Mouse (Mus musculus): Measurements from ENCODE around the gene Usp21. TPM values are rescaled to one million over a fixed set of nuclear protein-coding genes. Genes with fewer than 3 reads are reported as not detected.

Gene Usp21
- 77.2 and 163 TPM in 2 replicates for polyA plus RNA-seq (2012; ENCODE audit: low replicate concordance)

DNA sequence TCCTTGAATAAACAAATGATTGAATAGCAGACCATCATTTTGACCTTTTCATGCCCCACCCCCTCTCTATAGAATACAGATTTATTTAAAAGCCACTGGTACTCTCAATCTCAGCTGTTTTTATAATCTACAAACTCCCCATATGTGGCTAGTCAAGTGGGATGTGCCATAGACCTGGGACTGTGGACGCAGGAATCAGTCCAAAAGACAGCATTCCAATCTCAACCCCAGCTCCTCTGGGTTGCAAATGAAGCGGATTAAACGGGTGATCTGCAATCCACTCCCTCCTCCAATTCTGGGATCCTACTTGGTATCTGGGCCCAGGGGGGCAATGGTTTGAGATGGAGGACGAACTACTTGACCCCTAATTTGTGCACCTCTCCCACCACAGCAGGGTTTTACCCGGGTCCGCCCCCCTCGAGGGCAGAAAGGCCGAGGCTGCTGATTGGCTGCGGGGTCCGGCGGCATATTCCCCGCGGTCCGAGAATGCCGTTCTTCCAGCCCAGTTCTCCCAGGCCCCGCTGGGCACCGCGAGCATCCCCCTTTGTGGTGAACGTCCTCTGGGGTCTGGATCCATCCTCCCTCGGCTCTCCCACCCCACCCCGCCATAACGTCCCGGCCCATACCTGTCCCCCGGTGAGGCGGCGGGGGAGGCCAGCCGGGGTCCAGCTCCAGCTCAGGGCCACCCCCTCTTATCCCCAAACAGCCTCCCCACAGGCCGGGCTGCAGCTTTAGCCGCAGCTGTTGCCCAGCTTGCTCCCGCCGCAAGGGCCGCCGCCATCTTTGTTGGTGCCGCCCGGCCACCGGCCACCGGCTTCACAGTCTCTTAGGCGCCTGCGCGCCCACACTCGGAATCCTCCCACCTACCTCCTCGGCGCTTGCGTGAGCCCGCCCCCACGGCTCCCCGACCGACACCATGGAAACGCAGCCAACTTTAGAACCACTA is at the start of gene Usp21:
Usp21 (minus strand) TSS at position 856 of the 946 bp plus-strand sequence.

DNA sequence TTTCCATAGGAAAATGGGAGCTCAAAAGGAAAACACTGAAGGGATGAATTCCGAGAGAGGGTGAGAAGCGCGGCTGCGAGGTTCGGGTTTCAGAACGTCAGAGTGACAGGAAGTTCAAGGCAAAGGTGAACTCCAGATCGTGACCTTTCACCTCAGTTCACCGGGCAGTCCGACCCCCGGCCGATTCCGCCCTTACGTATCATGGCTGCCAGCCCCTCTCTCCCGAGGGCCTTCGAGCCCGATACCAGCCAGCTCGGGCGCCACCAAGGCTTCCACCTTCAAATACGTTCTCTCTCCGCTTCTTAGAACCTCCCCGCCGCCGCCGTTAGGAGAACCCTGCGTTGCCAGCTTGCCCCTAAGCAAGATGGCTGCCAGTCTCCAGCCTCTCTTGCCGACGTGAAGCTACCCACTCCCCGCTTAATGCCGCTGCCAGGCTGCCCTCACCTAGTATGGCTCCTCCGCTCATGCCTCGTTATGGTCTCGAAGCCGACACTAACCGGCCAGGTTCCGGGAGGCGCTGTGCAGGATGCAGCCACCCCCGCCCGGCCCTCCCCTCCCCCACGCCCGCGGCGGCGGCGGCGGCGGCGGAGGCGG is 41.1 kb upstream of the Usp21 start, which contains the start of gene Dedd:
Dedd (plus strand) TSS at position 307 of the 594 bp plus-strand sequence.

GRCm38 (mm10) chr1:171294298-171295062 is 6.7 kb upstream of the Usp21 start, which contains the start of gene Ufc1:
Gene Ufc1 (minus strand): TSS chr1:171295024.

GRCm38 (mm10) chr1:171280916-171281527 is 6.8 kb downstream of the Usp21 start, which contains the start of gene Ppox:
Gene Ppox (minus strand): TSS chr1:171281186.

DNA sequence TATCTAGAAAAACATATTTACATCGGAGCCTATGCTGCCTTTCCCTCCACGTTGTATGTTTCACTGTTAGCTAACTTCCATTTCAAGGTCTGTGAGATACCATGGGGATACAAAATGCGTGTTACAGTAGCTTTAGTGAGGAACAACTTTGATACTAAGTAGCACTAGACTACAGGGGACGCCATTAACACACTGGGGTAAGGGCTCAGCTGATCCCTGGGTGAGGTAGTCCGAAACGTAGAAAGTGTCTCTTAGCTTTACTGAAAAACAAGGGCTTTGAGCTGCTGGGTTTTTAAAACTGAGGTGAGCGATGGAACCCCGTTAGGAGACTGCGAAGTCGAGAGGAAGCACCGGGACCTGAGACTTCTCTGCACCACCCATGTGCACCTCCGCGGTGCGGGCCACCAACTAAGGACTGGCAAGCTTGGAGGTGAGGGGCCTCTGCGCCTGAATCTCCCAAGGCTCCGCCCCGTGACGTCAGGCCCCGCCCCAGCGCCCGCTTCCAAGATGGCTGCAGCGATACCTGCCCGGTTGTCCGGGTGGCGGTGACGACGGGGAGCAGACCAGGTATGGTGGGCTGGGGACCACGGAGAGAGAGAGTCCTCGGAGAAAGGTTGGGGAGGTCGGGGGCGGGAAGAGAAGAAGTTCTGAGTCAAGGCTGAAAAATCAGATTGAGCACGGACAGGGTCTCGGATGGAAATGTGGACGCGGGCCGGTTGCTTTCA is 17.8 kb downstream of the Usp21 start, which contains the start of gene B4galt3:
B4galt3 (plus strand) TSS at position 481 of the 725 bp plus-strand sequence.

GRCm38 (mm10) chr1:171250680-171251593 is 36.9 kb downstream of the Usp21 start, which contains the start of gene Ndufs2:
Gene Ndufs2 (minus strand): TSS chr1:171251388.

DNA sequence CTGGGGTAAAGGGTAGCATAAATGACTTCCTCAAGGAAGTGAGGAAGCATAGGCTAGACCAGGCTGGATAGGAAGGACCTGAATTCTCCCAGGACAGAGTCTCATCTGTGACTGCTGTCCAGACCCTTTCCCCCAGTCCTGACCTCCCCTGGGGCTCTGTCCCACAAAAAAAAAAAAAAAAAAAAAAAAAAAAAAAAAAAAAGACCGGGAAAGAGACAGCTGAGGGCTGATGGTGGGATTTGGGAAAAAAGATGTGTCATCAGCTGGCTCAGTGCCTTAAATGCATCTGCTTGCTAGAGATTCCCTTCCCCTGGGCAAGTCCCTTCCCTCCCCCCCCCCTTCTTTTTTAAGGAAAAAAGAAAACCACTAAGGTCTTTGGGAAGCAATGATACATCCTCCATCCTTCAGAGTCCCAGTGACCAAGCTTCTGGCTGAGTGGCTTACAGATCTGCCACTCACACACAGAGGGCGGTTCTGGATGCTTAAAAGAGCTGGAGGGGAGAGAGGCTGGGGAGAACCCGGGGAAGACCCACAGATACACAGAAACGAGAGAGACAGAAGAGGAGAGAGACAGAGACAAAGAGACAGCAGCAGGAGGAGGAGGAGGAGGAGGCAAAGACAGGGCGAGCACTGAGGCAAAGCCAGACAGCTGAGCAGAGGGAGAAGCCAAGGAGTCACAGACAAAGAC is 37.7 kb downstream of the Usp21 start, which contains the start of gene Adamts4:
Adamts4 (plus strand) TSS at position 509 of the 688 bp plus-strand sequence.

DNA sequence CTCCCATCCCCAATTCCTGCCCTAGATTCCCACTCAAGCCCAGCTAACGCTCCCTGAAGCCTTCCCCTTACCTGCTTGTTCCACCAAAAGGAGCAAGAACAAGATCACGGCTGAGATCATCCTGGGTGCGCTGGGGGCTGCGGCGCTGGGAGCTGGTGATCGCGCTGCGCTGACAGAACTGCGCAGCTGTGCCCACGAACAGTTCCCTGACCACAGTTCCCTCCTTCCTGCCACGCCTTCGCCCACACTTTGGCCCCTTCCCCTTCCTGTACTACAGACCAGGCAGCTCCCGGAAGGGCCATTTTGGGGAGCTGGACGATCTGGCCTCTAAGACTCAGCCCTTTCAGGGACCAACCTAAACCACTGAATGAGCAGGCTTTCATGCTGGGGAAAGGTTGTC is 53.7 kb downstream of the Usp21 start, which contains the start of gene Fcer1g:
Fcer1g (minus strand) TSS at position 240 of the 400 bp plus-strand sequence.

Other genes starting within 250 kb of the Usp21 start
- 7.1 and 11.2 TPM in 2 replicates for gene Fcgr3, start 223.1 kb downstream of the Usp21 start, polyA plus RNA-seq (2012; ENCODE audit: low replicate concordance)
- gene Cfap126, start 174.1 kb downstream of the Usp21 start, polyA plus RNA-seq (2012; ENCODE audit: low replicate concordance): 1.2 and 1.6 TPM in 2 replicates
- 5.3 and 72.1 TPM in 2 replicates for gene Sdhc, start 137.4 kb downstream of the Usp21 start, polyA plus RNA-seq (2012; ENCODE audit: low replicate concordance)
- gene Mpz, start 137.3 kb downstream of the Usp21 start, polyA plus RNA-seq (2012; ENCODE audit: low replicate concordance): not detected in 2 replicates
- 0.66 and 1.8 TPM in 2 replicates for gene Pcp4l1, start 91.7 kb downstream of the Usp21 start, polyA plus RNA-seq (2012; ENCODE audit: low replicate concordance)
- gene Nr1i3, start 74.0 kb downstream of the Usp21 start, polyA plus RNA-seq (2012; ENCODE audit: low replicate concordance): not detected in 2 replicates
- gene Tomm40l, start 65.5 kb downstream of the Usp21 start, polyA plus RNA-seq (2012; ENCODE audit: low replicate concordance): 18.3 and 19.3 TPM in 2 replicates
- not detected in 2 replicates for gene Apoa2, start 62.9 kb downstream of the Usp21 start, polyA plus RNA-seq (2012; ENCODE audit: low replicate concordance)
- 33.6 and 46.3 TPM in 2 replicates for gene Fcer1g, start 53.6 kb downstream of the Usp21 start, polyA plus RNA-seq (2012; ENCODE audit: low replicate concordance)
- gene Adamts4, start 37.6 kb downstream of the Usp21 start, polyA plus RNA-seq (2012; ENCODE audit: low replicate concordance): 0.04 and 0.17 TPM in 2 replicates
- 29.8 and 80.2 TPM in 2 replicates for gene Ndufs2, start 36.6 kb downstream of the Usp21 start, polyA plus RNA-seq (2012; ENCODE audit: low replicate concordance)
- gene B4galt3, start 17.7 kb downstream of the Usp21 start, polyA plus RNA-seq (2012; ENCODE audit: low replicate concordance): 63.2 and 69.5 TPM in 2 replicates
- gene Ppox, start 6.8 kb downstream of the Usp21 start, polyA plus RNA-seq (2012; ENCODE audit: low replicate concordance): 29.7 and 70.3 TPM in 2 replicates
- gene Ufc1, start 7.0 kb upstream of the Usp21 start, polyA plus RNA-seq (2012; ENCODE audit: low replicate concordance): 17.7 and 40.2 TPM in 2 replicates
- gene Dedd, start 41.2 kb upstream of the Usp21 start, polyA plus RNA-seq (2012; ENCODE audit: low replicate concordance): 11.6 and 25.3 TPM in 2 replicates
- 9.5 and 14.3 TPM in 2 replicates for gene Nit1, start 57.7 kb upstream of the Usp21 start, polyA plus RNA-seq (2012; ENCODE audit: low replicate concordance)
- 6.8 and 10.4 TPM in 2 replicates for gene Pfdn2, start 57.7 kb upstream of the Usp21 start, polyA plus RNA-seq (2012; ENCODE audit: low replicate concordance)
- 0.44 and 0.99 TPM in 2 replicates for gene Klhdc9, start 72.8 kb upstream of the Usp21 start, polyA plus RNA-seq (2012; ENCODE audit: low replicate concordance)
- gene Nectin4, start 82.1 kb upstream of the Usp21 start, polyA plus RNA-seq (2012; ENCODE audit: low replicate concordance): 2.4 and 3.8 TPM in 2 replicates
- 174 and 196 TPM in 2 replicates for gene Arhgap30, start 101.0 kb upstream of the Usp21 start, polyA plus RNA-seq (2012; ENCODE audit: low replicate concordance)
- gene Usf1, start 123.3 kb upstream of the Usp21 start, polyA plus RNA-seq (2012; ENCODE audit: low replicate concordance): 54.0 and 85.7 TPM in 2 replicates
- 1.4 TPM in 1 of 2 replicates, not detected in the other for gene Tstd1, start 130.9 kb upstream of the Usp21 start, polyA plus RNA-seq (2012; ENCODE audit: low replicate concordance)
- 0.16 and 1.7 TPM in 2 replicates for gene F11r, start 149.5 kb upstream of the Usp21 start, polyA plus RNA-seq (2012; ENCODE audit: low replicate concordance)
- gene Alyref2, start 215.5 kb upstream of the Usp21 start, polyA plus RNA-seq (2012; ENCODE audit: low replicate concordance): 17.0 and 18.6 TPM in 2 replicates
- 0.36 and 1.6 TPM in 2 replicates for gene Itln1, start 247.3 kb upstream of the Usp21 start, polyA plus RNA-seq (2012; ENCODE audit: low replicate concordance)

All from hematopoietic multipotent progenitor cell, adult 10-12 weeks (in vitro differentiated cells).